Mouse (Mus musculus) C2C12 (cell line): Measurements from ENCODE around the gene Oxct2b.

ENCODE experiments used
- CTCF ChIP-seq: IDR thresholded peaks from one replicate; pipeline ENCODE4 v1.5.1; 2011; ENCODE audit not compliant: control insufficient read depth, insufficient read depth, insufficient read length
- MAX ChIP-seq: IDR thresholded peaks from one replicate; pipeline ENCODE4 v1.6.1; 2011; ENCODE audit warnings: mild to moderate bottlenecking, control low read depth

DNA sequence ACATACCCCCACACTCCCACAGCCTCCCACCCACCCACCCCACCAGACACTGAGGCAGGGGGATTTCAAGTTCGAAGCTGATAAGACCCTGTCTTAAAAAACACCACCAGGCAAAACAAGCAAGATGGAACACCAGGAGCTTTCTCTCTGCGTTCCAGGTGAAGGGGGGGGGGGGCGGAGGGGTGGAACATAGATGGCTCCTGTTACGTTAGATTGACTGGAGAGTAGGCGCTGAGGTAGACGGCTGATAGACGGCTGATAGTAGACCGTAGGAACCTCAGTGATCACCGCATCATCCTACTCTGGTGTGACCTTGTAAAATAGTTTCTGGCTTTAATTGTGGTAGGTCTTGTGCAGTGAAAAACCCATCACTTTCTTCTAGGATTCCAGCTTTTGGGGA is 22.2 kb upstream of the Oxct2b start:
- TF ChIP-seq MAX = no peak
- TF ChIP-seq CTCF = no peak
